Mouse (Mus musculus): ENCODE measurements around the gene S100a16.

GRCm38 (mm10) chr3:90509747-90510123, 27.3 kb upstream of the S100a16 start:
- TF ChIP-seq GATA1 (IDR thresholded peaks at IDR 0.05; ENCODE audit: borderline replicate concordance, low read length) (no peak), CTCF (IDR thresholded peaks at IDR 0.05; ENCODE audit: low read depth, low read length) (no peak), POLR2AphosphoS5 (IDR thresholded peaks at IDR 0.05; ENCODE audit: insufficient replicate concordance, low read depth, low read length) (no peak), TAL1 (conservative IDR thresholded peaks at IDR 0.05; ENCODE audit: low read depth, low read length) (no peak), GATA2 (IDR thresholded peaks at IDR 0.05; ENCODE audit: borderline replicate concordance, low read depth, low read length) (no peak)
